Mouse (Mus musculus) forebrain, embryonic 15.5 days (tissue): ENCODE measurements around the gene Muc3. TPM values are rescaled to one million over a fixed set of nuclear protein-coding genes. Genes with fewer than 3 reads are reported as not detected.

Source experiments
- polyA plus RNA-seq: library from polyadenylated mRNA; unstranded; fragments of >200 nt; fragmentation: Nextera tagmentation; extraction: Ambion mirVana; gene quantifications from 2 replicates; pipeline ENCODE4 v1.2.1, GENCODE M21; 2015

Gene Muc3
- polyA plus RNA-seq, 1 experiment from 2014 or later: not detected

Other genes with a start within 250 kb of the Muc3 start
- 116 and 124 TPM in 2 replicates for gene Ift22, start 241.2 kb downstream of the Muc3 start, polyA plus RNA-seq
- gene Fis1, start 196.0 kb downstream of the Muc3 start, polyA plus RNA-seq: 336 and 351 TPM in 2 replicates
- gene Cldn15, start 182.7 kb downstream of the Muc3 start, polyA plus RNA-seq: 0.10 and 0.28 TPM in 2 replicates
- 28.8 and 35.6 TPM in 2 replicates for gene Plod3, start 162.3 kb downstream of the Muc3 start, polyA plus RNA-seq
- gene Znhit1, start 161.3 kb downstream of the Muc3 start, polyA plus RNA-seq: 123 and 129 TPM in 2 replicates
- gene Vgf, start 122.9 kb downstream of the Muc3 start, polyA plus RNA-seq: 4.0 and 4.4 TPM in 2 replicates
- 248 and 257 TPM in 2 replicates for gene Ap1s1, start 103.2 kb downstream of the Muc3 start, polyA plus RNA-seq
- gene Serpine1, start 77.1 kb downstream of the Muc3 start, polyA plus RNA-seq: 0.14 and 0.28 TPM in 2 replicates
- 3.4 and 3.7 TPM in 2 replicates for gene Trim56, start 33.1 kb downstream of the Muc3 start, polyA plus RNA-seq
- 0.09 TPM in 1 of 2 replicates, not detected in the other for gene Muc3a, start 63.1 kb upstream of the Muc3 start, polyA plus RNA-seq
- gene Ache, start 138.2 kb upstream of the Muc3 start, polyA plus RNA-seq: 7.7 and 11.2 TPM in 2 replicates
- gene Ufsp1, start 145.3 kb upstream of the Muc3 start, polyA plus RNA-seq: 8.4 and 9.4 TPM in 2 replicates
- 118 and 129 TPM in 2 replicates for gene Srrt, start 158.4 kb upstream of the Muc3 start, polyA plus RNA-seq
- gene Trip6, start 165.1 kb upstream of the Muc3 start, polyA plus RNA-seq: 19.1 and 21.1 TPM in 2 replicates
- 20.1 and 23.1 TPM in 2 replicates for gene Slc12a9, start 184.3 kb upstream of the Muc3 start, polyA plus RNA-seq
- 6.6 and 7.1 TPM in 2 replicates for gene Ephb4, start 200.8 kb upstream of the Muc3 start, polyA plus RNA-seq